Mouse (Mus musculus) myocyte (in vitro differentiated cells): ENCODE measurements around the gene Traf4. TPM values are rescaled to one million over a fixed set of nuclear protein-coding genes. Genes with fewer than 3 reads are reported as not detected.

Experiments
- H3K27me3 ChIP-seq: one replicate; pipeline ENCODE4 v1.6.1; 2011; ENCODE audit not compliant: control insufficient read depth, insufficient read depth, insufficient read length
- H3K36me3 ChIP-seq: one replicate; pipeline ENCODE4 v1.6.1; 2011; ENCODE audit not compliant: control insufficient read depth, insufficient read depth
- H3K4me2 ChIP-seq: one replicate; pipeline ENCODE4 v1.6.1; 2011; ENCODE audit warnings: low read depth, control low read depth
- H3K4me3 ChIP-seq: one replicate; pipeline ENCODE4 v1.5.1; 2011; ENCODE audit warnings: mild to moderate bottlenecking, control low read depth, moderate library complexity
- H3K79me2 ChIP-seq: one replicate; pipeline ENCODE4 v1.6.1; 2011; ENCODE audit not compliant: control insufficient read depth, insufficient read depth
- H3ac ChIP-seq: one replicate; pipeline ENCODE4 v1.6.1; 2011; ENCODE audit not compliant: control insufficient read depth, insufficient read length
- CEBPB ChIP-seq: IDR thresholded peaks from 2 replicates; pipeline ENCODE4 v1.6.1; 2011; ENCODE audit warnings: mild to moderate bottlenecking, moderate library complexity; ENCODE audit not compliant: poor library complexity, insufficient read depth, severe bottlenecking
- E2F4 ChIP-seq: IDR thresholded peaks from one replicate; pipeline ENCODE4 v1.6.1; 2011; ENCODE audit warnings: mild to moderate bottlenecking, control low read depth, moderate library complexity; ENCODE audit not compliant: insufficient read depth
- MAX ChIP-seq: IDR thresholded peaks from one replicate; pipeline ENCODE4 v1.6.1; 2011; ENCODE audit warnings: low read depth, mild to moderate bottlenecking, control low read depth
- MYOD1 ChIP-seq, 3 experiments: IDR thresholded peaks; one replicate each; pipeline ENCODE4 v1.6.1; 2011; ENCODE audit warnings: control low read depth in 2 of 3, low read depth in 2 of 3, mild to moderate bottlenecking in 2 of 3, moderate library complexity in 1 of 3; ENCODE audit not compliant: insufficient read length in 2 of 3, control insufficient read depth in 1 of 3
- MYOG ChIP-seq, 3 experiments: IDR thresholded peaks; one replicate each; pipeline ENCODE4 v1.6.1; 2011; ENCODE audit warnings: control low read depth in 2 of 3, low read depth in 2 of 3, mild to moderate bottlenecking in 2 of 3; ENCODE audit not compliant: insufficient read length in 2 of 3, control insufficient read depth in 1 of 3, insufficient read depth in 1 of 3
- POLR2A ChIP-seq: IDR thresholded peaks from one replicate; pipeline ENCODE4 v1.6.1; 2011; ENCODE audit warnings: low read depth, mild to moderate bottlenecking, control low read depth, moderate library complexity; ENCODE audit not compliant: insufficient read length
- POLR2AphosphoS2 ChIP-seq: IDR thresholded peaks from one replicate; pipeline ENCODE4 v1.6.1; 2011; ENCODE audit warnings: low read depth, control low read depth; ENCODE audit not compliant: insufficient read length
- REST ChIP-seq: IDR thresholded peaks from one replicate; pipeline ENCODE4 v1.6.1; 2011; ENCODE audit warnings: mild to moderate bottlenecking, control low read depth, moderate library complexity; ENCODE audit not compliant: insufficient read depth, insufficient read length
- SRF ChIP-seq: IDR thresholded peaks from one replicate; pipeline ENCODE4 v1.6.1; 2011; ENCODE audit warnings: low read depth; ENCODE audit not compliant: control insufficient read depth, insufficient read length
- TCF12 ChIP-seq: IDR thresholded peaks from one replicate; pipeline ENCODE4 v1.6.1; 2011; ENCODE audit warnings: mild to moderate bottlenecking, control low read depth; ENCODE audit not compliant: poor library complexity, insufficient read depth, severe bottlenecking
- TCF3 ChIP-seq: IDR thresholded peaks from one replicate; pipeline ENCODE4 v1.6.1; 2011; ENCODE audit warnings: low read depth, control low read depth; ENCODE audit not compliant: insufficient read length
- USF1 ChIP-seq: IDR thresholded peaks from one replicate; pipeline ENCODE4 v1.6.1; 2011; ENCODE audit warnings: low read depth, mild to moderate bottlenecking, control low read depth, moderate library complexity
- polyA plus RNA-seq: library from polyadenylated mRNA; unstranded; fragments of >200 nt; fragmentation: generic; extraction: Trizol; gene quantifications from one replicate; pipeline ENCODE4 v1.2.1, GENCODE M21; 2012; ENCODE audit warnings: missing spikeins

Gene Traf4
- polyA plus RNA-seq, 1 experiment = 206 TPM

- H3K79me2 ChIP-seq = peaks cover 13% of the 10 kb centered on the region
- TF ChIP-seq SRF (no peak), POLR2AphosphoS2 (no peak), TCF3 (no peak), E2F4 (no peak)
- H3K4me2 ChIP-seq = no peak overlapping the region
- no peaks in the 10 kb centered on the region for H3K27me3 ChIP-seq
- H3K36me3 ChIP-seq = peaks cover 23% of the 10 kb centered on the region
- H3ac ChIP-seq = no peak overlapping the region
- no peak overlapping the region for H3K4me3 ChIP-seq
Observed at GRCm38 (mm10) chr11:78153778-78154177, 11.6 kb downstream of the Traf4 start.

- Histone ChIP-seq H3K79me2 (peaks cover 1% of the 10 kb centered on the region), H3K36me3 (peaks cover 11% of the 10 kb centered on the region), H3K4me3 (no peak overlapping the region), H3ac (no peak overlapping the region), H3K27me3 (no peaks in the 10 kb centered on the region), H3K4me2 (no peak overlapping the region)
- TF ChIP-seq SRF = no peak
- no peak for TF ChIP-seq MAX
- no peak for TF ChIP-seq POLR2AphosphoS2
- no peak for TF ChIP-seq TCF3
- TF ChIP-seq MYOD1 (IDR thresholded peaks at IDR 0.05; ENCODE audit: control insufficient read depth in 1 of 3, insufficient read length in 2 of 3, low read depth in 2 of 3) = no peak
- peak in 1 of 3 experiments; percentile 7 for TF ChIP-seq MYOG (IDR thresholded peaks at IDR 0.05; ENCODE audit: control insufficient read depth in 1 of 3, insufficient read depth in 1 of 3, insufficient read length in 2 of 3, low read depth in 2 of 3)
- TF ChIP-seq TCF12 = no peak
Observed at GRCm38 (mm10) chr11:78152299-78153231, 12.8 kb downstream of the Traf4 start.

- TF ChIP-seq MYOD1 (IDR thresholded peaks at IDR 0.05; ENCODE audit: control insufficient read depth in 1 of 3, insufficient read length in 2 of 3, low read depth in 2 of 3) (no peak), SRF (no peak), CEBPB (no peak), E2F4 (no peak), USF1 (no peak), MYOG (IDR thresholded peaks at IDR 0.05; ENCODE audit: control insufficient read depth in 1 of 3, insufficient read depth in 1 of 3, insufficient read length in 2 of 3, low read depth in 2 of 3) (no peak), POLR2A (no peak), REST (no peak), MAX (no peak), TCF3 (no peak)
- Histone ChIP-seq H3K36me3 (peaks cover 9% of the 10 kb centered on the region), H3K79me2 (no peaks in the 10 kb centered on the region)
Observed at GRCm38 (mm10) chr11:78151161-78151560, 14.2 kb downstream of the Traf4 start.

GRCm38 (mm10) chr11:78146707-78147543 is 18.5 kb downstream of the Traf4 start:
- Histone ChIP-seq H3K36me3 (peaks cover 7% of the 10 kb centered on the region), H3K4me3 (no peak overlapping the region), H3K4me2 (no peak overlapping the region), H3K27me3 (no peaks in the 10 kb centered on the region), H3ac (no peak overlapping the region), H3K79me2 (peaks cover 6% of the 10 kb centered on the region)
- TF ChIP-seq USF1 (no peak), CEBPB (no peak), POLR2AphosphoS2 (no peak), REST (no peak), TCF12 (no peak), SRF (no peak), E2F4 (no peak), MAX (no peak), MYOG (IDR thresholded peaks at IDR 0.05; ENCODE audit: control insufficient read depth in 1 of 3, insufficient read depth in 1 of 3, insufficient read length in 2 of 3, low read depth in 2 of 3) (no peak), TCF3 (no peak), MYOD1 (IDR thresholded peaks at IDR 0.05; ENCODE audit: control insufficient read depth in 1 of 3, insufficient read length in 2 of 3, low read depth in 2 of 3) (no peak)

More at GRCm38 (mm10) chr11:78151161-78151560, 14.2 kb downstream of the Traf4 start:
- H3K4me2 ChIP-seq = no peak overlapping the region
- H3ac ChIP-seq = no peak overlapping the region
- no peak overlapping the region for H3K4me3 ChIP-seq
- H3K27me3 ChIP-seq = no peaks in the 10 kb centered on the region

- Histone ChIP-seq H3K4me2 (no peak overlapping the region), H3K27me3 (no peaks in the 10 kb centered on the region), H3K36me3 (peaks cover 7% of the 10 kb centered on the region), H3K79me2 (peaks cover 9% of the 10 kb centered on the region), H3ac (no peak overlapping the region), H3K4me3 (no peak overlapping the region)
- TF ChIP-seq POLR2AphosphoS2 = no peak
- no peak for TF ChIP-seq MYOG (IDR thresholded peaks at IDR 0.05; ENCODE audit: control insufficient read depth in 1 of 3, insufficient read depth in 1 of 3, insufficient read length in 2 of 3, low read depth in 2 of 3)
- TF ChIP-seq TCF12 = no peak
- no peak for TF ChIP-seq E2F4
- TF ChIP-seq MAX = no peak
- no peak for TF ChIP-seq USF1
- TF ChIP-seq REST = no peak
- TF ChIP-seq POLR2A = no peak
- TF ChIP-seq TCF3 = no peak
- no peak for TF ChIP-seq SRF
Observed at GRCm38 (mm10) chr11:78146168-78146567, 19.2 kb downstream of the Traf4 start.
